In genomic region chr4:86189853-86190252, GRCm38 (mm10) we compare ENCODE assay signal across 13 mouse cellular contexts.
DNase-seq lines count a peak whose midpoint lies in the region; ATAC-seq and TF ChIP-seq lines count a peak whose summit lies in the region.
"Had no signal": no experiment of that assay in that cellular context is flagged by ENCODE, and none has a peak within 500 bp of the region (broad histone marks: within the 10 kb centered on the region; RNA-seq: fewer than 3 reads in every experiment).

No protein-coding gene starts in this region.

- WGBS in hindbrain, postnatal 0 days: 46% methylated on average over 2 of the region's 2 CpGs

- H3K4me3 ChIP-seq in hindbrain, postnatal 0 days (ENCODE audit: low read length): no peak overlapping the region

- H3K4me2 ChIP-seq in hindbrain, postnatal 0 days (ENCODE audit: low read depth, low read length): no peak overlapping the region

- H3K36me3 ChIP-seq in hindbrain, postnatal 0 days (ENCODE audit: insufficient read depth, low read length): no peaks in the 10 kb centered on the region

- peak; percentile 83 for ATAC-seq in hindbrain, postnatal 0 days

- H3K9me3 ChIP-seq in hindbrain, postnatal 0 days (ENCODE audit: low read length): no peaks in the 10 kb centered on the region

- no peaks in the 10 kb centered on the region for H3K27me3 ChIP-seq in hindbrain, postnatal 0 days (ENCODE audit: insufficient read depth, low read length)

- TF ChIP-seq CTCF in hindbrain, postnatal 0 days (IDR thresholded peaks at IDR 0.05; ENCODE audit: low read depth): no peak

- DNase-seq in layer of hippocampus, adult 11-12 months (ENCODE audit: low spot score): peak; percentile 44
- no peak for DNase-seq in layer of hippocampus, postnatal 10 days (ENCODE audit: low spot score in 2 of 2)
- DNase-seq in Muller cell, postnatal 12 days (ENCODE audit: inconsistent ontology term): peak; percentile 84
- peak; percentile 90 for DNase-seq in brain, adult 2 months (ENCODE audit: low read depth, low spot score)
- peak; percentile 23 for DNase-seq in hindbrain, postnatal 0 days (ENCODE audit: low spot score)
- no peak for DNase-seq in c-Kit-positive CD71-positive TER-119-positive erythroid progenitor cells, embryonic 14.5 days (ENCODE audit: low spot score)
- no peak for DNase-seq in thymus, postnatal 14 days
- DNase-seq: cerebellum, adult 11 months; heart, adult 11 months; kidney, adult 9 months; lung, adult 18-20 months; right cerebral cortex, postnatal 25 days; thymus, postnatal 4 days had no signal

- no peaks in the 10 kb centered on the region for H3K4me1 ChIP-seq in hindbrain, postnatal 0 days (ENCODE audit: insufficient read depth, low read length)

- no peak overlapping the region for H3K9ac ChIP-seq in hindbrain, postnatal 0 days (replicated peaks; ENCODE audit: low read length)

- H3K27ac ChIP-seq in hindbrain, postnatal 0 days: no peak overlapping the region

Comparison
In these comparisons a context has a peak if more than half of its experiments do, and no peak if none do; other contexts are left out.
1. DNase-seq: peak in layer of hippocampus, adult 11-12 months (single experiment), Muller cell, postnatal 12 days (single experiment), brain, adult 2 months (single experiment) and hindbrain, postnatal 0 days (single experiment); none in layer of hippocampus, postnatal 10 days (0 of 2), c-Kit-positive CD71-positive TER-119-positive erythroid progenitor cells, embryonic 14.5 days (single experiment) and thymus, postnatal 14 days (single experiment).